Mouse (Mus musculus): Measurements from ENCODE around the gene Kbtbd7.

- TF ChIP-seq POLR2A (IDR thresholded peaks at IDR 0.05; ENCODE audit: insufficient read depth, low read depth, low read length), result no peak
- no peak for TF ChIP-seq CTCF (IDR thresholded peaks at IDR 0.05; ENCODE audit: insufficient read depth, low read depth, low read length)
These were observed 39.3 kb downstream of the Kbtbd7 start for GRCm38 (mm10) chr14:79465623-79466022.

Data from olfactory bulb, adult 2 months (tissue).